Mouse (Mus musculus): ENCODE measurements around the gene Gli1. TPM values are rescaled to one million over a fixed set of nuclear protein-coding genes. Genes with fewer than 3 reads are reported as not detected.

The Gli1 gene
- total and polyA plus RNA-seq, 2 experiments from 2014 or later: 1.0 to 6.9 TPM

GRCm38 (mm10) chr10:127303136-127303535 lies 38.6 kb downstream of the Gli1 start:
- TF ChIP-seq CTCF (IDR thresholded peaks at IDR 0.05): no peak
- Histone ChIP-seq H3K36me3 (ENCODE audit: insufficient read depth, low read length) (peaks cover 75% of the 10 kb centered on the region), H3K9ac (replicated peaks; ENCODE audit: low read length, poor library complexity, severe bottlenecking) (no peak overlapping the region), H3K9me3 (ENCODE audit: low read length) (no peaks in the 10 kb centered on the region), H3K27ac (ENCODE audit: low read depth, low read length) (no peak overlapping the region), H3K4me2 (ENCODE audit: low read depth, low read length, poor library complexity, severe bottlenecking) (no peak overlapping the region), H3K4me1 (ENCODE audit: insufficient read depth, low read length) (no peaks in the 10 kb centered on the region), H3K27me3 (ENCODE audit: insufficient read depth, low read length) (no peaks in the 10 kb centered on the region), H3K4me3 (ENCODE audit: low read depth, low read length) (no peak overlapping the region)
- 94% methylated on average over 11 of the region's 11 CpGs for WGBS
- DNase-seq (ENCODE audit: low spot score) (no peak), ATAC-seq (ENCODE audit: low FRiP score) (no peak)

GRCm38 (mm10) chr10:127300361-127300760 lies 41.4 kb downstream of the Gli1 start:
- 95% methylated on average over 6 of the region's 6 CpGs for WGBS
- no peaks in the 10 kb centered on the region for H3K9me3 ChIP-seq (ENCODE audit: low read length)
- no peak for TF ChIP-seq CTCF (IDR thresholded peaks at IDR 0.05)
- no peak overlapping the region for H3K27ac ChIP-seq (ENCODE audit: low read depth, low read length)
- no peak overlapping the region for H3K9ac ChIP-seq (replicated peaks; ENCODE audit: low read length, poor library complexity, severe bottlenecking)
- no peak overlapping the region for H3K4me3 ChIP-seq (ENCODE audit: low read depth, low read length)
- H3K36me3 ChIP-seq (ENCODE audit: insufficient read depth, low read length): peaks cover 78% of the 10 kb centered on the region
- ATAC-seq (ENCODE audit: low FRiP score) (no peak), DNase-seq (ENCODE audit: low spot score) (no peak)
- no peaks in the 10 kb centered on the region for H3K4me1 ChIP-seq (ENCODE audit: insufficient read depth, low read length)
- H3K27me3 ChIP-seq (ENCODE audit: insufficient read depth, low read length): no peaks in the 10 kb centered on the region
- no peak overlapping the region for H3K4me2 ChIP-seq (ENCODE audit: low read depth, low read length, poor library complexity, severe bottlenecking)

GRCm38 (mm10) chr10:127297015-127297871 lies 44.5 kb downstream of the Gli1 start:
- peaks cover 64% of the 10 kb centered on the region for H3K36me3 ChIP-seq (ENCODE audit: insufficient read depth, low read length)
- H3K27ac ChIP-seq (ENCODE audit: low read depth, low read length): no peak overlapping the region
- no peak overlapping the region for H3K9ac ChIP-seq (replicated peaks; ENCODE audit: low read length, poor library complexity, severe bottlenecking)
- no peak overlapping the region for H3K4me3 ChIP-seq (ENCODE audit: low read depth, low read length)
- TF ChIP-seq CTCF (IDR thresholded peaks at IDR 0.05): no peak
- no peaks in the 10 kb centered on the region for H3K4me1 ChIP-seq (ENCODE audit: insufficient read depth, low read length)
- 90% methylated on average over 16 of the region's 16 CpGs for WGBS
- no peaks in the 10 kb centered on the region for H3K27me3 ChIP-seq (ENCODE audit: insufficient read depth, low read length)
- no peaks in the 10 kb centered on the region for H3K9me3 ChIP-seq (ENCODE audit: low read length)
- no peak overlapping the region for H3K4me2 ChIP-seq (ENCODE audit: low read depth, low read length, poor library complexity, severe bottlenecking)
- no peak for ATAC-seq (ENCODE audit: low FRiP score)
- DNase-seq (ENCODE audit: low spot score): no peak

GRCm38 (mm10) chr10:127295986-127296794 lies 45.6 kb downstream of the Gli1 start:
- no peak overlapping the region for H3K4me2 ChIP-seq (ENCODE audit: low read depth, low read length, poor library complexity, severe bottlenecking)
- H3K4me3 ChIP-seq (ENCODE audit: low read depth, low read length): no peak overlapping the region
- H3K4me1 ChIP-seq (ENCODE audit: insufficient read depth, low read length): peaks cover 3% of the 10 kb centered on the region; the same call in 1 of the 2 replicates
- ATAC-seq (ENCODE audit: low FRiP score): no peak
- H3K27me3 ChIP-seq (ENCODE audit: insufficient read depth, low read length): no peaks in the 10 kb centered on the region
- peaks cover 61% of the 10 kb centered on the region for H3K36me3 ChIP-seq (ENCODE audit: insufficient read depth, low read length)
- no peak overlapping the region for H3K9ac ChIP-seq (replicated peaks; ENCODE audit: low read length, poor library complexity, severe bottlenecking)
- 92% methylated on average over 24 of the region's 24 CpGs for WGBS
- DNase-seq (ENCODE audit: low spot score): no peak
- no peak overlapping the region for H3K27ac ChIP-seq (ENCODE audit: low read depth, low read length)
- TF ChIP-seq CTCF (IDR thresholded peaks at IDR 0.05): no peak
- no peaks in the 10 kb centered on the region for H3K9me3 ChIP-seq (ENCODE audit: low read length)

- Histone ChIP-seq H3K27ac (ENCODE audit: low read depth, low read length) (no peak overlapping the region), H3K27me3 (ENCODE audit: insufficient read depth, low read length) (no peaks in the 10 kb centered on the region), H3K36me3 (ENCODE audit: insufficient read depth, low read length) (peaks cover 54% of the 10 kb centered on the region), H3K4me3 (ENCODE audit: low read depth, low read length) (no peak overlapping the region), H3K4me2 (ENCODE audit: low read depth, low read length, poor library complexity, severe bottlenecking) (no peak overlapping the region), H3K9ac (replicated peaks; ENCODE audit: low read length, poor library complexity, severe bottlenecking) (no peak overlapping the region), H3K9me3 (ENCODE audit: low read length) (no peaks in the 10 kb centered on the region), H3K4me1 (ENCODE audit: insufficient read depth, low read length) (peaks cover 3% of the 10 kb centered on the region; the same call in 1 of the 2 replicates)
- DNase-seq (ENCODE audit: low spot score) (no peak), ATAC-seq (ENCODE audit: low FRiP score) (no peak)
- WGBS: 93% methylated on average over 10 of the region's 10 CpGs
- TF ChIP-seq CTCF (IDR thresholded peaks at IDR 0.05): no peak
Measured at GRCm38 (mm10) chr10:127294895-127295510, 46.8 kb downstream of the Gli1 start.

Data from midbrain, postnatal 0 days (tissue).